Mouse (Mus musculus) ES-E14 (cell line): ENCODE measurements around the gene Slc26a10. TPM values are rescaled to one million over a fixed set of nuclear protein-coding genes. Genes with fewer than 3 reads are reported as not detected.

Source experiments
- DNase-seq: peaks from one replicate; pipeline ENCODE4 v3.0.0-alpha.2; 2013; ENCODE audit warnings: low read depth, low spot score
- H3K27ac ChIP-seq: 2 replicates; pipeline ENCODE4 v1.5.1; 2012; ENCODE audit warnings: low read depth, mild to moderate bottlenecking, low read length, moderate library complexity, mixed read lengths; ENCODE audit not compliant: poor library complexity, insufficient read depth, severe bottlenecking
- H3K36me3 ChIP-seq: 2 replicates; pipeline ENCODE4 v1.6.1; 2012; ENCODE audit warnings: mild to moderate bottlenecking, low read length, moderate library complexity, mixed read lengths; ENCODE audit not compliant: control insufficient read depth, poor library complexity, insufficient read depth, severe bottlenecking
- H3K4me1 ChIP-seq, 2 experiments: fragments of 150-350 bp in 1 of 2; sonication (generic) in 1 of 2; 2 replicates each; pipeline ENCODE4 v1.6.1; 2012; ENCODE audit warnings: low read length in 2 of 2, mild to moderate bottlenecking in 1 of 2, mixed read lengths in 1 of 2; ENCODE audit not compliant: control insufficient read depth in 2 of 2, insufficient read depth in 2 of 2, poor library complexity in 1 of 2
- H3K4me3 ChIP-seq, 2 experiments: fragments of 150-350 bp in 1 of 2; sonication (generic) in 1 of 2; 2 replicates each; pipeline ENCODE4 v1.5.1; 2012; ENCODE audit warnings: low read length in 2 of 2, low read depth in 1 of 2, mild to moderate bottlenecking in 1 of 2, mixed read lengths in 1 of 2; ENCODE audit not compliant: insufficient read depth in 1 of 2, poor library complexity in 1 of 2, severe bottlenecking in 1 of 2
- H3K9ac ChIP-seq: 2 replicates; pipeline ENCODE4 v1.6.1; 2012; ENCODE audit warnings: low read depth, mild to moderate bottlenecking, low read length, mixed read lengths; ENCODE audit not compliant: poor library complexity, insufficient read depth, severe bottlenecking
- H3K9me3 ChIP-seq: fragments of 150-350 bp; sonication (generic); 2 replicates; pipeline ENCODE4 v1.6.1; 2012; ENCODE audit warnings: low read depth, mild to moderate bottlenecking, low read length; ENCODE audit not compliant: control insufficient read depth, insufficient read depth
- CHD2 ChIP-seq: IDR thresholded peaks from 2 replicates; pipeline ENCODE4 v1.6.1; 2014; ENCODE audit warnings: mild to moderate bottlenecking, low read depth, low read length, inconsistent platforms
- HCFC1 ChIP-seq: IDR thresholded peaks from 2 replicates; pipeline ENCODE4 v1.6.1; 2012; ENCODE audit warnings: low read length, inconsistent platforms, borderline replicate concordance; ENCODE audit not compliant: insufficient read depth
- MAFK ChIP-seq: IDR thresholded peaks from 2 replicates; pipeline ENCODE4 v1.6.1; 2014; ENCODE audit warnings: mild to moderate bottlenecking, low read depth, low read length, inconsistent platforms; ENCODE audit not compliant: insufficient read depth
- ZC3H11A ChIP-seq: IDR thresholded peaks from 2 replicates; pipeline ENCODE4 v1.6.1; 2012; ENCODE audit warnings: low read depth, mild to moderate bottlenecking, inconsistent platforms, low read length, borderline replicate concordance
- ZNF384 ChIP-seq: IDR thresholded peaks from 2 replicates; pipeline ENCODE4 v1.6.1; 2012; ENCODE audit warnings: low read depth, low read length, inconsistent platforms
- in situ Hi-C, 2 experiments: fragments of 600-800 bp; cut with MboI; formaldehyde crosslinking; loops; one replicate each; pipeline ENCODE4 v1.15.1; 2025; ENCODE audit warnings: low sequenced_read_pairs in 2 of 2, inconsistent platforms in 1 of 2; ENCODE audit not compliant: unreplicated experiment in 2 of 2
- total RNA-seq: library from RNA; depleted of rRNA; stranded (reverse); fragments of 300-350 nt; gene quantifications from 2 replicates; pipeline ENCODE4 v1.2.3, GENCODE M21; 2012

Slc26a10 gene
- total RNA-seq, 1 experiment = 7.4 TPM

DNA sequence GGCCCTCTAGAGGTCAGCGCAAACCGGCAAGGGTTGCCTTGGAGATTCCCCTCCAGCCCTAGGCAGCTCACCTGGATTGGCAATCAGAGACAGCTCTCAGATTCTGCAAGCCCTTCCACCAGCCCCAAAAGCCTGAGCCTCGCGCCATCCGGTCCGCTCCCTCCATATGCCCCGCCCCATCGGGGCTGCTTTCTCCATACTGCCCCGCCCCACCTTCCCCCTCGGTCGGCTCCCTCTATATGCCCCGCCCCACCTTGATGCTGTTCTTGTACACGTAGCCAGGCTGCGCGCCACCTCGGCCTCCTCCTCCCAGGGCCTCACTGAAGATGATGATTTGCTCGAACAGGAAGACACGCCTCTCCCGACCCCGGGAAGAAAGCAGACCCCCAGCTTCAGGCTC lies 3.3 kb upstream of the Slc26a10 start:
- H3K36me3 ChIP-seq = peaks cover 18% of the 10 kb centered on the region; the same call in 1 of the 2 replicates
- peaks cover 0 to 28% of the 10 kb centered on the region in 2 experiments; a peak in 3 of 4 replicates for H3K4me1 ChIP-seq
- DNase-seq = peak; percentile 82
- TF ChIP-seq MAFK (no peak), CHD2 (no peak)
- no peaks in the 10 kb centered on the region for H3K9me3 ChIP-seq
- no peak overlapping the region for H3K27ac ChIP-seq
- in situ Hi-C loops = no loop called here
- H3K9ac ChIP-seq = no peak overlapping the region; the same call in 1 of the 2 replicates
- H3K4me3 ChIP-seq = peak overlapping the region; percentile 14 to 37; a peak in 3 of 4 replicates

DNA sequence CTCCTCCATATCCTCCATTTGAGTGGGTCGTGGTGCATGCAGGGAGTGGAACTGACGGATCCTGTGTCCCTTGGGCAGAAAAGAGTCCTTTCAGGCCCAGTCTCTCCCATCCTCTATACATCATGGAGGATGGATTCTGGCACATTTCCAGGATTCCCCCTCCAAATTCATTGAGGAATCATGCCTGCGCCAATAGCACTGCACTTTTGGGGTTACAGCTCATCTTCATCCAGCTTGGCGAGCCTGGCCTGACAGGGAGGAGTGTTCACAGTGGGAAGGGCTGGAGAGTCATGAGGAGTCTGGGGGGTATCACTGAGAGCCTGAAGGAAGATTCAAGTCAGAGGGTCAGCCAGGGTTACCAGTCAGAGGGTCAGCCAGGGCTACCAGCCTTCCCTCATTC lies 2.2 kb upstream of the Slc26a10 start:
- DNase-seq = no peak
- in situ Hi-C loops = no loop called here
- H3K4me1 ChIP-seq = peaks cover 0 to 35% of the 10 kb centered on the region in 2 experiments; a peak in 3 of 4 replicates
- no peak overlapping the region for H3K27ac ChIP-seq
- H3K9me3 ChIP-seq = no peaks in the 10 kb centered on the region
- TF ChIP-seq MAFK (no peak), HCFC1 (no peak), ZC3H11A (no peak), CHD2 (no peak), ZNF384 (no peak)
- no peak overlapping the region for H3K4me3 ChIP-seq
- H3K36me3 ChIP-seq = peaks cover 18% of the 10 kb centered on the region; the same call in 1 of the 2 replicates
- no peak overlapping the region for H3K9ac ChIP-seq

GRCm38 (mm10) chr10:127181566-127181965 lies 1.1 kb upstream of the Slc26a10 start:
- Histone ChIP-seq H3K9ac (no peak overlapping the region), H3K4me1 (peaks cover under 1 to 36% of the 10 kb centered on the region in 2 experiments; a peak in 3 of 4 replicates), H3K9me3 (no peaks in the 10 kb centered on the region), H3K4me3 (no peak overlapping the region), H3K27ac (no peak overlapping the region), H3K36me3 (peaks cover 14% of the 10 kb centered on the region; the same call in 1 of the 2 replicates)
- in situ Hi-C loops = no loop called here
- DNase-seq = no peak
- TF ChIP-seq MAFK (no peak), HCFC1 (no peak), ZC3H11A (no peak), ZNF384 (no peak), CHD2 (no peak)

DNA sequence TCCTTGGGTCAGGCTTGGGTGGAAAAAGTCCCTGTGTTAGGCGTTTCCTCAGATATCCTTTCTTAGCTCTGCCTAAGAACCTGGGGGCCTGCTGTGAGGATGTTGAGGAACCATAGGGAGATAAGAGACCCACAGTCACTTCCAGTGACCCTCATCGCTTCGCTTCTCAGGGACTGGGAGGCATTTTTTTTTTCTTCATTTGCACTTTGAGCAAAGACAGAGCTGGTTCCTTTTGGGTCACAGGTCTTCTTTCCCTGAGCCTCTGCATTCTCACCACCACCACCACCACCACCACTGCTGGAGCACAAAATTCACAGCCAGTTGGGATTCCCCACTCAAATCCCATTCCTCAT lies 226 bp upstream of the Slc26a10 start:
- peak overlapping the region in 1 of 2 experiments; percentile 34; a peak in 2 of 4 replicates for H3K4me3 ChIP-seq

More for the DNA sequence above, 226 bp upstream of the Slc26a10 start:
- Histone ChIP-seq H3K9me3 (no peaks in the 10 kb centered on the region), H3K36me3 (peaks cover 9% of the 10 kb centered on the region; the same call in 1 of the 2 replicates), H3K27ac (no peak overlapping the region), H3K4me1 (peaks cover 5 to 40% of the 10 kb centered on the region in 2 experiments), H3K9ac (no peak overlapping the region)
- no peak for TF ChIP-seq MAFK
- TF ChIP-seq ZC3H11A = no peak
- no peak for TF ChIP-seq ZNF384
- TF ChIP-seq HCFC1 = no peak
- no peak for TF ChIP-seq CHD2
- no peak for DNase-seq
- in situ Hi-C loops = no loop called here
